Mouse (Mus musculus) liver, embryonic 15.5 days (tissue): Measurements from ENCODE around the gene Grin1. TPM values are rescaled to one million over a fixed set of nuclear protein-coding genes. Genes with fewer than 3 reads are reported as not detected.
A peak's percentile ranks its signal among the peaks of the same experiment; 100 is the strongest.

Source experiments
- ATAC-seq: fragments of 200-750 bp; cut with Nextera tagmentation; 2 replicates; pipeline ENCODE4 v1.8.0; 2017; ENCODE audit warnings: moderate number of reproducible peaks, mild to moderate bottlenecking, moderate library complexity; ENCODE audit not compliant: insufficient read depth
- H3K27ac ChIP-seq: fragments of 300-500 bp; sonication (generic); replicated peaks from 2 replicates; pipeline ENCODE4 v1.5.1; 2015; ENCODE audit warnings: mild to moderate bottlenecking, inconsistent platforms
- H3K27me3 ChIP-seq: fragments of 300-500 bp; sonication (generic); 2 replicates; pipeline ENCODE4 v1.6.1; 2015; ENCODE audit warnings: mild to moderate bottlenecking, inconsistent platforms
- H3K36me3 ChIP-seq: fragments of 300-500 bp; sonication (generic); replicated peaks from 2 replicates; pipeline ENCODE4 v1.6.1; 2015; ENCODE audit warnings: moderate library complexity, mild to moderate bottlenecking, inconsistent platforms
- H3K4me1 ChIP-seq: fragments of 300-500 bp; sonication (generic); replicated peaks from 2 replicates; pipeline ENCODE4 v1.6.1; 2015; ENCODE audit warnings: inconsistent platforms
- H3K4me2 ChIP-seq: fragments of 300-500 bp; sonication (generic); 2 replicates; pipeline ENCODE4 v1.6.1; 2015; ENCODE audit warnings: moderate library complexity, mild to moderate bottlenecking, inconsistent platforms
- H3K4me3 ChIP-seq: fragments of 300-500 bp; sonication (generic); replicated peaks from 2 replicates; pipeline ENCODE4 v1.5.1; 2015; ENCODE audit warnings: mild to moderate bottlenecking, inconsistent platforms
- H3K9ac ChIP-seq: fragments of 300-500 bp; sonication (generic); 2 replicates; pipeline ENCODE4 v1.6.1; 2015; ENCODE audit warnings: moderate library complexity, mild to moderate bottlenecking, inconsistent platforms
- H3K9me3 ChIP-seq: fragments of 300-500 bp; sonication (generic); replicated peaks from 2 replicates; pipeline ENCODE4 v1.6.1; 2016; ENCODE audit warnings: inconsistent platforms
- WGBS: fragments of 180-500 bp; shearing (Covaris S2); methylation state at CpG from one replicate; pipeline ENCODE4 v1.1.7; 2015; ENCODE audit warnings: mixed read lengths; ENCODE audit not compliant: insufficient replicate concordance; 5-methylcytosine and 5-hydroxymethylcytosine counted together
- polyA plus RNA-seq: library from polyadenylated mRNA; unstranded; fragments of >200 nt; fragmentation: Nextera tagmentation; extraction: Ambion mirVana; gene quantifications from 2 replicates; pipeline ENCODE4 v1.2.1, GENCODE M21; 2015

Gene Grin1
- polyA plus RNA-seq, 1 experiment from 2014 or later, result not detected

DNA sequence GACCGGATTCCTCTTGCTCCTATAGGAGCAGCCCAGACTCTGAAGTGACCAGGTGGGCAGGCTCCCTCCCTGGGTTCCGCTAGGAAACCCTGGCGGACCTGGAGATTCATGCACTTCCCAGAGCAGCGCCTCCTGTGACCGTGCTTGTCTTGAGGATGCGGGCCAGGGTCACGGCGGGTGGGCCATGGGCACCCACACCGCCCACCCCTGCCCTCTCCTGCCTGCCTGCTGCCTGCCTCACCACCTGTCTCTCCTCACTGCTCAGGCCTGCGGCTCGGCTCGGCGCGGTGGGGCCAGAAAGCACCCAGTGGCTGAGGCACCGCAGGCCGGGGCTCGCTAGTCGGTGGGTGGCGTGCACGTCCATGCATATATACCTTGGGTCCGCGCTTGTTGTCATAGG lies 8.0 kb downstream of the Grin1 start:
- no peak for ATAC-seq
- Histone ChIP-seq H3K9me3 (no peaks in the 10 kb centered on the region), H3K4me1 (no peaks in the 10 kb centered on the region), H3K4me2 (no peak overlapping the region; the same call in 1 of the 2 replicates), H3K27ac (no peak overlapping the region), H3K36me3 (no peaks in the 10 kb centered on the region), H3K27me3 (peaks cover 98% of the 10 kb centered on the region), H3K4me3 (no peak overlapping the region), H3K9ac (no peak overlapping the region)
- WGBS, result 2% methylated on average over 22 of the region's 22 CpGs

DNA sequence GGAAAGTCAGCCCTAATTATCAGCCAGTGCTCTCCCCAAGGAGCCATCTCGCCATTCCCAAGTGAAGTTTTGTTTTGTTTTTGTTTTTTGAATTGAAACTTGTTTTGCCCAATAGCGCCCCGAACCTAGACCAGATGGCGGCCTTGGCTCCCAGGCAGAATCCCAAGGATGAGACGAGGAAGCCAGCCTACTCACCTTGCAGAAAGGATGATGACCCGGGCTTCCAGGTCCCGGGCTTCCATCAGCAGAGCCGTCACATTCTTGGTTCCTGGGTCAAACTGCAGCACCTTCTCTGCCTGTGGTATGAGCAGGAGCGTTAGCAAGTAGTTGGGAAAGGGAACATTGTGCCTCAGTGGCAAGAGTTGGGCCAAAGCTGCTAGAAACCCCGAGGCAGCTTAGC lies 8.8 kb downstream of the Grin1 start:
- H3K27me3 ChIP-seq, result peaks cover 98% of the 10 kb centered on the region
- no peaks in the 10 kb centered on the region for H3K36me3 ChIP-seq
- H3K9me3 ChIP-seq, result no peaks in the 10 kb centered on the region
- H3K4me3 ChIP-seq, result no peak overlapping the region
- H3K4me1 ChIP-seq, result peaks cover 3% of the 10 kb centered on the region
- 35% methylated on average over 10 of the region's 10 CpGs for WGBS
- no peak overlapping the region for H3K9ac ChIP-seq
- ATAC-seq, result no peak
- no peak overlapping the region for H3K4me2 ChIP-seq
- H3K27ac ChIP-seq, result no peak overlapping the region

- H3K4me2 ChIP-seq, result no peak overlapping the region
- no peaks in the 10 kb centered on the region for H3K36me3 ChIP-seq
- H3K27me3 ChIP-seq, result peaks cover 88% of the 10 kb centered on the region
- no peak overlapping the region for H3K27ac ChIP-seq
- H3K9me3 ChIP-seq, result no peaks in the 10 kb centered on the region
- H3K9ac ChIP-seq, result no peak overlapping the region
- no peak for ATAC-seq
- no peak overlapping the region for H3K4me3 ChIP-seq
- WGBS, result 38% methylated on average over 14 of the region's 14 CpGs
- peaks cover 12% of the 10 kb centered on the region for H3K4me1 ChIP-seq
These were observed 13.2 kb downstream of the Grin1 start for GRCm38 (mm10) chr2:25305587-25306359.

DNA sequence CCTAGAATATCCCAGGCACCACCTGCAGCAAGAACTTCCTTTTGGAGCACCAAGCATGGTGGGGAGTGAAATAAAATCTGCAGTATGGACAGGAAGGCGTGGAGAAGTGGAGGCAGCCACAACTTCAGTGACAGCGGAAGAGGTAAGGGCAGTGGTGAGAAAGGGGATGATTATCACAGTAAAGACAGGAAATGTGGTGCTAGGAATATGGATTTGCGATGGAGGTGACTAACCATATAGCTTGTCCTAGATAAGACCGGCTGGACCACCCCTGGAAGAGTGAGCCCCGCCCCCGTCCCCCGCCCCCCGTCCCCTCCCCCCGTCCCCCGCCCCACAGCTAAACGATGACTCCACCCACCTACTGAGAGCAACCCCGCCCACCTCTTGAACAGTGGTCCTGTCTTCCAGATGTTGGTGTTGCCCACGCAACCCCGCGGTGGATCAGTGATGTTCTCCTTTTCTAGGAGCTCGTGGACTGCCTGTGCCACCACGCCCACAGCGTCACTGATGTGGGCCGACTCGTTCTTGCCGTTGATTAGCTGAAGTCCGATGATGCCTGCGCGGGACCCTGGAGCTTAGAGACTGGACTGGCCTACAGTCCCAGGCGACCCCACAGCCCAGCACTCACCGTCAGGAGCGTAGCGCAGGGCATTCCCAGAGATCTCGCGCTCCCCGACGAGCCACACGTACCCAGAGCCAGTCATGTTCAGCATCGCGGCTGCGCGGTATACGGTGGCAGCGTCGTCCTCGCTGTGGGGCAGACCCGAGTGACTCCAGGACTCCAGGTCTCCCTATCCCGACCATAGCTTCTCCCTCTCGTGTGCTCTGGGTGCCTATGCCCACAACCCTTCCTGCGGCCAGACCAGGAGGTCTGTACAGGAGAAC lies 14.1 kb downstream of the Grin1 start:
- H3K36me3 ChIP-seq, result no peaks in the 10 kb centered on the region
- no peak overlapping the region for H3K27ac ChIP-seq
- no peak overlapping the region for H3K9ac ChIP-seq
- peaks cover 79% of the 10 kb centered on the region for H3K27me3 ChIP-seq
- H3K4me1 ChIP-seq, result peaks cover 12% of the 10 kb centered on the region
- ATAC-seq, result no peak
- no peaks in the 10 kb centered on the region for H3K9me3 ChIP-seq
- peak overlapping the region; percentile 37 for H3K4me3 ChIP-seq
- 1% methylated on average over 42 of the region's 45 CpGs for WGBS
- peak overlapping the region; percentile 67 for H3K4me2 ChIP-seq

GRCm38 (mm10) chr2:25303931-25304656 lies 14.9 kb downstream of the Grin1 start:
- Histone ChIP-seq H3K36me3 (no peaks in the 10 kb centered on the region), H3K4me3 (no peak overlapping the region), H3K27ac (no peak overlapping the region), H3K4me2 (peak overlapping the region; percentile 67; the same call in 1 of the 2 replicates), H3K27me3 (peaks cover 73% of the 10 kb centered on the region), H3K9me3 (no peaks in the 10 kb centered on the region), H3K4me1 (peaks cover 12% of the 10 kb centered on the region), H3K9ac (no peak overlapping the region)
- ATAC-seq, result no peak
- 56% methylated on average over 7 of the region's 7 CpGs for WGBS

GRCm38 (mm10) chr2:25303452-25303851 lies 15.5 kb downstream of the Grin1 start:
- no peak for ATAC-seq
- Histone ChIP-seq H3K27me3 (peaks cover 68% of the 10 kb centered on the region), H3K27ac (no peak overlapping the region), H3K4me1 (peaks cover 12% of the 10 kb centered on the region), H3K36me3 (no peaks in the 10 kb centered on the region), H3K4me2 (no peak overlapping the region), H3K9me3 (no peaks in the 10 kb centered on the region), H3K9ac (no peak overlapping the region), H3K4me3 (no peak overlapping the region)
- WGBS, result 47% methylated on average over 3 of the region's 3 CpGs

- 60% methylated on average over 10 of the region's 10 CpGs for WGBS
- H3K27ac ChIP-seq, result no peak overlapping the region
- ATAC-seq, result no peak
These were observed 20.9 kb downstream of the Grin1 start for GRCm38 (mm10) chr2:25298046-25298445.

GRCm38 (mm10) chr2:25297093-25297492 lies 21.9 kb downstream of the Grin1 start:
- Histone ChIP-seq H3K27me3 (peaks cover 71% of the 10 kb centered on the region), H3K27ac (no peak overlapping the region), H3K36me3 (no peaks in the 10 kb centered on the region), H3K4me2 (no peak overlapping the region), H3K9ac (no peak overlapping the region), H3K4me1 (peaks cover 7% of the 10 kb centered on the region), H3K9me3 (no peaks in the 10 kb centered on the region), H3K4me3 (no peak overlapping the region)
- WGBS, result 64% methylated on average over 8 of the region's 8 CpGs
- ATAC-seq, result no peak

More at GRCm38 (mm10) chr2:25298046-25298445, 20.9 kb downstream of the Grin1 start:
- H3K27me3 ChIP-seq, result peaks cover 67% of the 10 kb centered on the region
- H3K4me2 ChIP-seq, result no peak overlapping the region
- H3K36me3 ChIP-seq, result no peaks in the 10 kb centered on the region
- no peaks in the 10 kb centered on the region for H3K9me3 ChIP-seq
- no peak overlapping the region for H3K4me3 ChIP-seq
- no peak overlapping the region for H3K9ac ChIP-seq
- H3K4me1 ChIP-seq, result no peaks in the 10 kb centered on the region

- no peak overlapping the region for H3K9ac ChIP-seq
- H3K4me1 ChIP-seq, result peaks cover 9% of the 10 kb centered on the region
- 60% methylated on average over 9 of the region's 9 CpGs for WGBS
- ATAC-seq, result no peak
- H3K4me2 ChIP-seq, result no peak overlapping the region
- peaks cover 98% of the 10 kb centered on the region for H3K27me3 ChIP-seq
- no peak overlapping the region for H3K27ac ChIP-seq
- no peaks in the 10 kb centered on the region for H3K36me3 ChIP-seq
- H3K4me3 ChIP-seq, result no peak overlapping the region
- H3K9me3 ChIP-seq, result no peaks in the 10 kb centered on the region
These were observed 25.3 kb downstream of the Grin1 start for GRCm38 (mm10) chr2:25293706-25294105.

DNA sequence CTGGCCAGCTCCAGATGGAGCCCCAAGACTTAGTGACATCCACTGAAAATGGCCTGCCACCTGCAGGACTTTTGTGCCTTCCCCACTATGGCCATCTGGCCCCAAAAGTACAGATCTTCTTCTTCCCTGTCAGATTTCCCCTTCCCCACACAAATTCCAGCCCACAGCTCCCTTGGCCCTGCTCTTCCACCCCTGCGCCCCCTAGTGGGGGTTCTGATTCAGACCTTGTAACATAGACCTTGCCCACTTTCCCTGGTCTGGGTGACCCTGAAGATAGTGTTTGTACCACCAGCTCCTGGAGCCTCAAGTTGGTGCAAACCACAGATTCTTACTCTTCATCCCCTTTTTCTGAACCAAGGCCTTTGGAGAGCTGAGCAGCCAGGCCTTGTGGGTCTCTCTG lies 26.1 kb downstream of the Grin1 start:
- Histone ChIP-seq H3K27ac (no peak overlapping the region), H3K4me2 (0 out of 2 replicates have a peak overlapping the region, but pooled peaks have one; percentile 58), H3K27me3 (peaks cover 99% of the 10 kb centered on the region), H3K36me3 (no peaks in the 10 kb centered on the region), H3K4me3 (0 out of 2 replicates have a peak overlapping the region, but pooled peaks have one; percentile 37), H3K4me1 (peaks cover 9% of the 10 kb centered on the region), H3K9me3 (no peaks in the 10 kb centered on the region), H3K9ac (no peak overlapping the region)
- ATAC-seq, result no peak
- WGBS, result 0% methylated on average over 1 of the region's 1 CpGs
